Mouse (Mus musculus) adrenal gland, postnatal 36 days (tissue): ENCODE results near the gene Skap1. TPM values are rescaled to one million over a fixed set of nuclear protein-coding genes. Genes with fewer than 3 reads are reported as not detected.

Source experiments
- DNase-seq, 2 experiments: peaks; one replicate each; pipeline ENCODE4 v3.0.0; 2021; ENCODE audit warnings: mixed read lengths in 1 of 2
- total RNA-seq, 2 experiments: library from RNA; stranded (reverse); gene quantifications; 2 replicates each; pipeline ENCODE4 v1.2.3; 2021

Skap1 gene
- total RNA-seq, 2 experiments from 2014 or later = 7.5 to 8.2 TPM

DNA sequence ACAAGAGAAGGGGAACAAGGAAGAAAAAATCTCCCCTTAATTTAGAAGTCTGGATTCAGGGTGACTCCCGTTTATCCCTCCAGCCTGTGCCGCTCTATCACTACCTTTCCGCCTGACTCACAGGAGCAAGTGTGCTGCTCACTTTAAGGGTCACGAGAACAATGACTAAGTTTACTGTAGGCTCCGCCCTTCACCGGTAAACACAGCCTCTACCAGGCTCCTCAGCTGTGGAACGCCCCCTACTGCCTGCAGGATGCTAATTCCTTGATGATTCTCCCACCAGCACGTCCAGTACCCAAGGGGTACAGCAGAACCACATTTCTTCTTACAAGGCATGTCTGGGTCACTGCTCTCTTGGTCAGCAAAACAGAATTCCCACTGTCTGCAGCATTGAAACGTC lies 158.4 kb downstream of the Skap1 start:
- peak; percentile 79 to 86 for DNase-seq

DNA sequence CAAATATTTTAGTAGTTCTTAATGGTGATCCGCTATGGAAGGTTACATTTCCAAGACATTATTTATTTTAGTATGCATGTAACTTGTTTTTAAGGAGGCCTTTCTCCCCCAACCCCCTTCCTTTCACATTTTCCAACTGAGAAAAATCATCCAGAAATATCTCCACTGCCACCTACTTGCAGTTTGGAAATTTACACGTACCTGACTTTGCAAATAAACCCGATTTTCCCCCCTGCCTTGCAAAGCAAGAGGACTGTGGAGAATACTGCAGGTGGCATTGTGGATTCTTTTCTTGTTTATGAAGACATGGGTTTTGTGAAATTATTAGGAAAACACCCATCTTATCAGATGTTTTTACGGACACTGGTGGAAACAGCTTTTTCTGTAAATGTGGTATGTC lies 160.0 kb downstream of the Skap1 start:
- DNase-seq = no peak

DNA sequence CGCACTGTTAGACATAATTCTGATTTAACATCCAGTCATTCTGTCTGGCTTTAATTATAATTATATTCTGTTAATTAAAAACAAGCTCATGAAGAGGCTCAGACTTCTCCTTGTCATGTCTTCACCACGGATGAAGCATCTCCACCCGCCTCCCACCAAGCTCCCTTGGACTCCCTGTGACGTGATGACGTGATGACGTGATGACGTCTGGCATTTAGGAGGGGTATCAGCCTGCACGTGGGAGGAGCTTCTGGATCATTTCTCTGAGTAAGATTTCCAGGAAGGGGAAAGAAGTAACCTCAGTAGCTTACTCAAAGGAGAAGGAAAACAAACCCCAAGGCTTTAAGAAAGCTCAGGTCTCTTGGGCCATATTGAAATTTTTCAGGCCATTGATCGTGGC lies 165.4 kb downstream of the Skap1 start:
- DNase-seq = peak in 1 of 2 experiments; percentile 17

DNA sequence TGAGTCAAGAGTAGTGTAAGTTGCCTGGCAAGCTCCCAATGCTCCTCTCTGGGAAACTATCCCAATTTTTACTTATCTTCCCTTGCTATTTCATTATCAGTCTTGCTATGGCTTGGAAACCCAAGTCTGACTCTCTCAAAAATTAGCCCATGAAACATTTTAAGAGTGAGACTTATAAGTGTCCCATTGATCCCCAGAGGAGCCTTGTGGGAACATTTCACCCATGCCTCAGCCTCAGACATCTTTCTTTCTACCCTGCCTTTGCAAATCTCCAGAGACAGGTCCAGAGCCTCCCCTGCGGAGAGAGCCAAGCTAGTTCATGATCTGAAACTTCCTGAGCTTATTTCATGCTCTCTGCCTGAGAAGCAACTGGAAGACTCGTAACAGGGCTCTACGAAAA lies 167.1 kb downstream of the Skap1 start:
- no peak for DNase-seq

DNA sequence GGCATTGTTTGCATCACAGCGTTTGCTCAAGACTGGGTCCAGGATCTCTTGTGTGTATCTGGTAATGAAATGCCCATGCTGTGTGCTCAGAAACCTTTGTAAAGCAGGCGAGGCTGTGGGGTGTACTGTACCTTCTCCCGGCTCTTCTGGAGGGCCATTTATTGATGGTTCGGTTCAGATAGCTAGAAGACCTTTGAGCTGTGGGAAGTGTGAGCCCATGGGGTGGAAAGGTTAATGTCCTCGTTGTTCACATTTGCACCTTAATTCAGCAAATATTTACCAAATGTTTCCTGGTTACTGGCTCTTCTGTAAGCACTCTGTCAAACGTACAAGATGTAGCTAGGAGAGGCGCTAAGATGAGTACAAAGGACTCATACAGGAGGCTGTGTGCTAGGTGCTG lies 173.5 kb downstream of the Skap1 start:
- no peak for DNase-seq

DNA sequence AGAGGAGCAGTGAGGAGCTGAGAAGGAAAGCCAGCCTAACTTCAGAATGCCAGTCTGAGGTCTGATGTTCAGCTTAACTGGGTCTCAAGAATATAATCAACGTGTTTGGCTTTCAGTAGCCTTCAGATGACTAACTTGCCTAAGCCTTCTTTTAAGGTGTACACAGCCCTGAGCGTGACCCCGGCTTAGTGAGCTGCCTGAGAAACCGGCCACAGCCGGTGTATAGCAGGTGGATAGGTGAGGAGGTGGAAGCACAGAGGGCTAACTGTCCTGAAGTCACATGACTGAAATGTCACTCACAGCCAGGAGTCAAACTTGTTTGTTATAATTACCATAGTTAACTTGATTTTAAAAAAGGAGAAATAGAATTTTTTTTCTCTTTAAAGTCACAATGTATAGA lies 175.4 kb downstream of the Skap1 start:
- DNase-seq = no peak

DNA sequence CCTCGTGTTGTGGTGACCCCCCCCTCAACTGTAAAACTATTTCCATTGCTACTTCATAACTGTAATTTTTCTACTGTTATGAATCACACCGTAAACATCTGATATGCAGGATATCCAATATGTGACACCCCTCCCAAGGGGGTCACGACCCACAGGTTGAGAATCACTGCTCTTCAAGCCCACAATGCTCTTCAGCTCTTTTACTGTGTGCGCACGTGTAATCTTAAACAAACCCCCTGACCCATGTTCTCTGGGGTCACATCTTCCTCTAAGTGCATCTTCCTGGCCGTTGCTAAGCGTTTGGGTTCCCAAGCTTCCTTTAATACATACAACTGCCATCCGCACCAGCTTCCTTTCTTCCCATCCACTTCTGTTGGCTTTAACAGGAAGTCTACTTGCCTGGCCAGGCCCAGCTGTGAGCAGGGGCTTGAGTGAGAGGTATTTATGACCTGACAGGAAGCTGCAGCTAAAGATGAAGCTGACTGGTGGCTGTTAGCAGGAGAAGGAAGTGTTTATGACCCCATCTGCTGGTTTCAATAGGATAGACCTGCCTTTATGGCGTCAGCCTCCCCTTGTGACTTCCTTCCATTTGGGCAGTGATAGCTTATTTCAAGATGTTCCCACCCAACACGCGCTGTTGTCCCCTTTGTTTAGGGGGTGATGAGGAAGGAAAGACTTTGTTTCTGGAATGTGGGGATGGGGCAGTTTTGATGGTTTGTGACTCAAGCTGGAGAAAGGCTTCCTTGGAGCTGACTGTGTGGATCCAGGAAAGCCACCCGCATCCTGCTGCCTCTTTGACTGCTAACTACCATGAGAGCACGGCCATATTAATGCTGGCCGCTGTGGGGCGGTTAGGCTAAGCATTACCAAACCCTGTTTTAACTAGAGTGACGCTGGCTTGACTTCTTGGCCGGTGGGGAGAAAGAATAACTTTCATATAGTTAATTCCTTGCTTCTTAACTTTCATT lies 178.1 kb downstream of the Skap1 start:
- no peak for DNase-seq

DNA sequence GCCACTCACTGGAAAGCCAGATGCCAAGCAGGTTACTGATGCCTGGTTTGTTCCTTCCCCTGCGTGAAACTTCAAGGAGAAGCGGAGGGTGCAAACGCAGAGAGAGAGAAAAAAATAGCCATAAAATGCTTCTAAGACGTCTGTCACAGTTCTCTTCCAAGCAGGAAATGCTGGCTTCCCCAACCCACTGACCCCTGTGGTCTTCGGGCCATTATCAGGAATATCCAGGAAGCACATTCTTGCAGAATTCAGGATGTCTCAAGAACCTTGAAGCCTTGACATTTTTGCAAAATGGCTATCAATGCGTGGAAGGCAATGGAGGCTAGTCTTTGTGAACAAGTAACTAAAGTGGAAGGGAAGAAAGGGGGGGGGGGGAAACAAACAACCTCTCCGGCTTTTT lies 180.6 kb downstream of the Skap1 start:
- DNase-seq = peak; percentile 7 to 34

DNA sequence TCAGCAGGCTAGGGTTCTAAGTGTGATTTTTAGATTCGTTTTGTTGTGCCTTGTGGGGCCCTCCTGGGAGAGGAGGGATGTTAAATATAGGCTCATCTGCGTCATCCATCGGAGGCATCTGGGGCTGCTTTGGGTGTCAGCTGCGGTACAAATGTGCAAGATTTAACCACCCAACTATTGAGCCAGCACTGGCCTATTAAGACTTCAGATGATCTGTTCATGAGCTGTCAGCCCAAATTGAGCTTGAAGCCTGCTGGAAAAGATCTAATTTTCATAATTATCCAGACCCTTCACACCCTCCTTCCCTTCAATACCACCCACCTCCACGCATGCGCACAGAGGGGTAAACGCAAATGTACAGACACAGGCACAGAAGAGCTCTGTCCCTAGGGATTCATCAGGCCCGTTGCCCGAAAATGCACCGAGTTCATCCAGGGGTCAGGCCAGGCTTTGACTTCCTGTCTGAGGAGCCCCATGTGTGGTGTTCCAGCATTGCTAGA lies 181.2 kb downstream of the Skap1 start:
- peak; percentile 34 to 59 for DNase-seq

DNA sequence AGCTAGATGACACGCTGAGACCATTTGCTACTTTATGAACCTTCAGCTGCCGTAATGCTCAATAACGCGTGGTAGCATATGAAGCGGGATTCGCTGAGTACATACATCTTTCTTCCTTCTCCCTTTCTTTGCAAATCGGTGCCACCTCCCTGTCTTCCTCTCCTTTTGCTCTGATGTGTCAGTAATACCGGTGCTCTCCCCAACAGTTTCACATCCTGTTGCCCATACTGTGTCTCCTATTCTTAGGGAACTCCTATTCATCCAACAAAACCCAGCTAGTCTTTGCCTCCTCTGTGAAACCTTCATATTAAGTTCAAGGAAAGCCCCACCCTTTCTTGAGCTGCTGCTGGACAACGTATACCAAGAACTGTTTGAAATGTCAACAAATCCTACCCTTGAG lies 187.5 kb downstream of the Skap1 start:
- DNase-seq = no peak

DNA sequence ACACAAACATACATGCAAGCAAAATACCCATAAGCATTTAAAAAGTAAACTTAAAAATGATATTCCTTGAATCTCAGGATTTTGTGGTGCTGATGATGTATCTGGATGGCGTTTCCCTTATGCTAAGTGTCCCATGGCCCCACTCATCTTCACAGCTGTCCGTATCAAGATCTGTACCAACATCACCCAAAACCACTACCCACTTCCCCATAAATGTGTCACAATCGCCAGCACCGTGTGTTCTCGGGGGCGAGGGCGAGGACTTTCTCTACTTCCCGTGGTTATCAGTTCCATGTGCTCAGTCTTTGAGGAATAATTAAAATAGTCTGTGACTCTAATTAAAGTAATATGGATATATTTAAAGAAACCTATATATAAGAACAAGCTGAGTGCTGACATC lies 189.5 kb downstream of the Skap1 start:
- DNase-seq = no peak

DNA sequence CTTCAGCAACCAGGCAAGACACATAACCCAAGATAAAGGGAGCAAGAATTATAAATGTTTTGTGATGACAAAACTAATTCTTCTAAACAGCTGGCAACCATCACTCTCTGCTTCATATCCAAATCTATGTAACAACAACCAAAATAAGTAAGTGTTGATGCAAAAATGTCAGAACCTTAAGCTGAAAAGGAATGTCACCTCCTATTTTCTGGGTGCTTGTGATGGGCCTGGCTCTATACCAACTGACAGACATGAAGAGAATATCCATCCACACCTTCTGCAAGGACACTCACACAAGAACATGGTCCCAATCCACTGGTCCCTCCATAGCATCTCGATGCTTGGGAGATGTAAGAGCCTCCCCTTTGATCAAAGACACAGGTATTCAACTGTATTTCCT lies 194.0 kb downstream of the Skap1 start:
- no peak for DNase-seq

DNA sequence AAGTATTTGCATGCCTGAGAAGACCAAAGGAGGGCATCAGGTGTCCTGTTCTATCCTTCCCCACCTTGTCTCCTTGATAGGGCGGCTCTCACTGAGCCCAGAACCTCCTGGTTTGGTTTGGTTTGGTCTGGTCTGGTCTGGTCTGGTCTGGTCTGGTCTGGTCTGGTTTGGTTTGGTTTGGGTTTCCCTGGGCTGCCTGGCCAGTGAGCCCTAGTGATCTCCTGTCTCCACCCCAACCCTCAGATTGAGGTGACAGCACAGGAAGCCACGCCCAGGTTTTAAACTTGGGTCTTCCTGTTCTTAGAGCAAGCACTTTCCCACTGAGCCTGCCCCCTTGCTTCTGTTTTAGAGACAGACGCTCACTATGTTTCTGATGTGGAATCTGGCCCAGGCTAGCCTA lies 202.5 kb downstream of the Skap1 start:
- peak in 1 of 2 experiments; percentile 15 for DNase-seq

DNA sequence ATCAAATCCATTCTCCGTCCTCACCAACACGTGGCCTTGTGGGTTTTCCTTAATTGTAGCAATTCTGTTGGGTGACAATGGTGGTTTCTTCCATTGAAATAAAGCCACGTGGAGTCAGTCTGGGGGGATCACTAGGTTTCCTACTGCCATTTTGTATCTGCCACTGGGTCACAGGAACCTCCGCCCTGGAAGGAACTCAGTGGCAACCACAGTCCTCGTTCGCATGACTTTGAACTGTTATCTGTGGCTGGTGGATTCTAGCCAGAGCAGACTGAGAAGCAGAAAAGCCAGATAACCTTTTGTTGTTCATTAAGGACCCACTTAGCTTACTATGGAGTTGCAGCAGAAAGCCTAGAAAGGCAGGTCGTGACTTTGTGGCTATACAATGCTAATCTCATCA lies 204.0 kb downstream of the Skap1 start:
- no peak for DNase-seq

DNA sequence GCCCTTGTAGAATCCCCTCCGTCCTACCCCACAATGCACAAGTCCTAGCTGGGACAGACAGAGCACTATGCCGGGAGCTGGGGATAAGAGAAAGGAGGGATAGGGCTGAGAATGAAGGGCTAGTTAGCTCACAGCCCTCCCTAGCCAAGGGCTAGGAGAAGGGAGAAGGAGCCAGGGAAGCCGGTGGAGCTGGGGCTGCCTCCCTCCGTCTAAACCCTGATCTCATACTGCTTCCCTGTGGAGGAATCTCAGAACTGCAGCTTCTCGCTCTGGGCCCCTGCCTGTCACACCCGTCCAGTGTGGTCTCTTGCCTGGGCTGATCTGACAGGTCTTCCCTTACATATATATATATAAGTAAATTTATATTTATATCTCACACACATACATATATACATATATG lies 209.4 kb downstream of the Skap1 start:
- peak; percentile 52 to 77 for DNase-seq

DNA sequence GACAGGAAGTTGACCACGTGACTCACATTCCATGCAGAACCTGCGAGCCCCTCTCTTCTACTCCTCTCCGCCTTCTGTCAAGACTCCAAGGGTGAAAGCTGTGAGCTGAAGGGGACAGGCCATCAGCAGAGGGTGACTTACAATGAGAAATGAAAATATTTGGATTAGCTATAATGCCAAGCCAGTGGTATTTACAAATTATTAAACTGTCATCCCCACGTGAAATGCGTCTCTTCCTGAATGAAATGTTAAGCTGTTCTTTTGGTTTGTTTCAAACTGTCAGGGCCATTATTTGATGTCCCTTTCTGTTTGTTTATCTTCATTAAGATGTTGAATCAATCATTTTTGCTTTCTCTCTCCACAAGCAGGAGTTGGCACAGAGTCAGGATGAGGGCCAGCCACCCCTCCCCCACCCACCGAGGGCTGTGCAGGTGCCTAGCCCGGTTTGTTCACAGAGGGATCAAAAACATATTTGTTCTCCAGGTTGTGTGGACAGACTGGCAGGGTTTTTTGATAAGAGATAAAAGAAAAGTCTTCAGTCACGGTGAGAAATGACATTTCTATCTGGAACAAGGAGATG lies 210.5 kb downstream of the Skap1 start:
- DNase-seq = peak; percentile 7 to 44

DNA sequence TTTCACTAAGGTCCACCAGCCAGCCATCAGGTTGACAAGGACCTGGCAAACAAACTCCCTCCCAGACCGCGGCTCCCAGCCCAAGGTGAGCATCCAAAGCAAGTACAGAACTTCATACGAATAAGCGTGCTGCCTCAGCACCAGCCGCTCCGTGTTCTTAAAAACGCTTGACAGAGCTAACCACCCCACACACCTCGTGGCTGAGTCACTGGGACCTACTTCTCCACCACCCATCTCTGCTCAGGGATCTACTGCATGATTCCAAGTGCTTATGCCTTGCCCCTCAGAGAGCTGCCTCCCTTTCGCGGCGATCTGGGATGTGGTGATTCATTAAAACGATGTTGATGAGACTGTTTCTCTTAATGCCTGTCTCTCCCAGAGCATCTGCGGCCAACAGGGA lies 213.6 kb downstream of the Skap1 start:
- DNase-seq = no peak

DNA sequence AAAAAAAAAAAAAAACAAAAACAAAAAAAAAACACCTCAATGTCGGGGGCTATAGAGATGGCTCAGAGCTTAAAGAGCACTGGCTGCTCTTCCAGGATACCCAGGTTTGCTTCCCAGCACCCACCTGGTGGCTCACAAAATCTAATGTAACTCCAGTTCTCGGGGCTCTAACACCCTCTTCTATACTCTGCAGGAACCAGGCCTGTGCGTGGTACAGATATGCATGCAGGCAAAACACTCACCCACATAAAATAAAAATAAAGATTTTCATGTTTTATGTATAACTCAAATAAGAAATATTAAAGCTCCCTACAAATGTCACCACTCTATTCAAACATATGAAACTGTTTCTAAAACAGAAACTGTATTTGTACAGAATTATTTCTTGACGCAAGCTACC lies 214.6 kb downstream of the Skap1 start:
- no peak for DNase-seq

DNA sequence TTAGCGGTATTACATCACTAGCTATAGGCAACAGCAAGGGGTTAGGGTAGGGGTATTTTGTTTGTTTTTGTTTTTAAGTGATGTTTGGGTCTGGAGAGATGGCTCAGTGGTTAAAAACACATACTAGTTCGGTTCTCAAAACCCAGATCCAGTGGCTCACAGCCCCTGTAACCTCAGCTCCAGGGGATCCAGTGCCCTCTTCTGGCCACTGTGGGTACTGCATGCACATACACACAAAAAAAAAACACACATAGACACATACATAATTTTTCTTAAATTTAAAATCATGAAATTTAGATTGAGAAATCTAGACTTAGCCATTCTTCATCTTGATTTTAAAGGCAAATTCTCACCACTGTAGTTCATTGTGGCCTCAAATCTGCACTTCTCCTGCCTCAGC lies 221.0 kb downstream of the Skap1 start:
- DNase-seq = no peak

DNA sequence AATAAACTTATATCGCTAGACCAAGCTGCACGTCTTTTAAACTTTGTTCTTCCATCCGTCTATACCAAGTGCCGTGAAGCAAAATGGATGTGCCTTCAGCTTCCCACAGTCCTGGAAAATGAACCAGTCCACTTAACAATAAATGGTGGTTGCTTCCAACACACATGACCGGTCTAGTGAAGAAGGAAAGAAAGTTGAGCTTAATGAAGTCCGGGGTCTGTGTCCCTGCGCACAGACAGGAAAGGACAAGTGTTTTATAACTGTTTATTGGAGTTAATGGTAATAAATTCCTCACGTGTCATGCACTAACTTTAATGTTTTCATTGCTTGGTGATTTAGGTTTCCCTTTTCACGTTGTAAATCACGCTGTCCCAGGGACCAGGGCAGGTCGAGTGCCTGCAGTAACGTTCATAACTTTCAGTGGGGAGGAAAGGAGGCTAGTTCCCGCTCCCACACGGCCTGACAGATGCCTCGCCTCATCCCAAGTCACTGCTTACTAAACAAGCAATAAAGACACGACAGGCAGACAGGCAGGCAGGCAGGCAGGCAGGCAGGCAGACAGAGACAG lies 222.4 kb downstream of the Skap1 start:
- DNase-seq = no peak

DNA sequence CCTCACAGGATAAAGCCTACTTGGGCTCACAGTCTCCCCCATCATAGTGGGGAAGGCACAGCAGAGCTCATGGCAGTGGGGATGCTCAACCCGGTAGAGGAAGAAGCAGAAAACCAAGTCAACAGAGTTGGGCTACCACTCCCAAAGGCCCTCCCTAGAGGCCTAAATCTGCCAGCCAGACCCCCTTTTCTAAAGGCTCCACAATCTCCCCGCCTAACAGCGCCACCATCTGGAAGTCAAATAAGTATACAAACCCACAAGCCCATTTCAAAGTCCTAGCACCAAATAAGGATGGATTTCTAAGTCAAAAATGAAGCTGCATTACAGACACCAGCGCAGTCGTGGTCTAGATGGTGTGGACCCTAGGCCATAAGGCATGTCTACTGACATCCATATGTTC lies 227.9 kb downstream of the Skap1 start:
- no peak for DNase-seq

DNA sequence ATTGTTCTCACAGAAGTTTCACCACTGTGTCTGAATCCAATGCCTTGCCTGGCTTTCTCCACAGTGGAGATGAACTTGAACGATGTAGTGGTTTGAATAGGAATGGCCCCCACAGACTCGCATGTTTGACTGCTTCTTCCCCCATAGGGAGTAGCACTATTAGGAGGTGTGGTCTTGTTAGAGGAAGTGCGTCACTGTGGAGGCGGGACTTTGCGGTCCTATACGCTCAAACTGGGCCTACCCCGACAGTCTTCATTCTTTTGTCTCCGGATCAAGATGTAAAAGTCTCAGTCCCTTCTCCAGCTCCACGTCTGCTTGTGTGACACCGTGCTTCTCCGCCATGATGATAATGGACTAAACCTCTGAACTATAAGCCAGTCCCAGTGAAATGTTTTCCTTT lies 229.0 kb downstream of the Skap1 start:
- DNase-seq = no peak

DNA sequence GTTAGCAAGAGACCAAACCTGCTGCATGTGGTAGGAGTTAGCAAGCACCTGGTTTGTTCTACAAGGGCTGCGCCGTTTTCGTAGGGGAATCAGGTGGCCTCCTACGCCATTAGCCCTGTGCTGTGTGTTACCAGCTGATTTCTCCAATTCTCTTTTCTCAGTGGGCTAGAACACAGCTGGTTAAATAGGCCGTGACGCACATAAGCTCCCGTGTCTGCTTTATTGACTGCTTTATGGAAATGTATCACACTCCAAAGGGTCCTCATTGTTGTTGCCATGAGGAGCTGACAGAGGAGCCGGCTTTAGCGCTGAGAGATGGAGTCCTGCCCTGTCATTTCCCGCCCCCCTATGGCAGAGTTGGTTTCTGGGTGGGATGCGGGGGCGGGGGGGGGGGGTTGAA lies 230.4 kb downstream of the Skap1 start:
- DNase-seq = no peak
